Mouse (Mus musculus): ENCODE measurements around the gene Glud1. TPM values are rescaled to one million over a fixed set of nuclear protein-coding genes. Genes with fewer than 3 reads are reported as not detected.

Glud1 gene
- polyA plus RNA-seq, 1 experiment from 2014 or later = 63.2 TPM

- DNase-seq (ENCODE audit: low spot score) (peak; percentile 31), ATAC-seq (no peak)
- Histone ChIP-seq H3K4me3 (ENCODE audit: low read depth, low read length) (no peak overlapping the region), H3K27ac (ENCODE audit: low read length) (no peak overlapping the region), H3K4me1 (ENCODE audit: insufficient read depth, low read depth, low read length) (peaks cover 5% of the 10 kb centered on the region; the same call in 1 of the 2 replicates), H3K4me2 (replicated peaks; ENCODE audit: low read depth, low read length) (no peak overlapping the region), H3K9me3 (ENCODE audit: low read length) (no peaks in the 10 kb centered on the region), H3K36me3 (ENCODE audit: insufficient read depth, low read length) (no peaks in the 10 kb centered on the region), H3K27me3 (replicated peaks; ENCODE audit: insufficient read depth, low read length) (no peaks in the 10 kb centered on the region), H3K9ac (replicated peaks; ENCODE audit: low read depth) (no peak overlapping the region)
- 38% methylated on average over 3 of the region's 3 CpGs for WGBS
- no peak for TF ChIP-seq CTCF (IDR thresholded peaks at IDR 0.05)
- TF ChIP-seq EP300 (IDR thresholded peaks at IDR 0.05) = no peak
These were observed 4.3 kb downstream of the Glud1 start for GRCm38 (mm10) chr14:34314796-34315195.

- WGBS = 95% methylated on average over 2 of the region's 2 CpGs
- Histone ChIP-seq H3K4me1 (ENCODE audit: insufficient read depth, low read depth, low read length) (peaks cover 5% of the 10 kb centered on the region; the same call in 1 of the 2 replicates), H3K9me3 (ENCODE audit: low read length) (no peaks in the 10 kb centered on the region), H3K36me3 (ENCODE audit: insufficient read depth, low read length) (no peaks in the 10 kb centered on the region), H3K4me3 (ENCODE audit: low read depth, low read length) (no peak overlapping the region), H3K27ac (ENCODE audit: low read length) (no peak overlapping the region), H3K27me3 (replicated peaks; ENCODE audit: insufficient read depth, low read length) (no peaks in the 10 kb centered on the region), H3K4me2 (replicated peaks; ENCODE audit: low read depth, low read length) (no peak overlapping the region), H3K9ac (replicated peaks; ENCODE audit: low read depth) (no peak overlapping the region)
- DNase-seq (ENCODE audit: low spot score) (no peak), ATAC-seq (no peak)
- TF ChIP-seq EP300 (IDR thresholded peaks at IDR 0.05) (no peak), CTCF (IDR thresholded peaks at IDR 0.05) (no peak)
These were observed 5.8 kb downstream of the Glud1 start for GRCm38 (mm10) chr14:34316346-34316745.

GRCm38 (mm10) chr14:34317431-34317830, 6.9 kb downstream of the Glud1 start:
- no peak overlapping the region for H3K4me3 ChIP-seq (ENCODE audit: low read depth, low read length)
- DNase-seq (ENCODE audit: low spot score) = no peak
- TF ChIP-seq EP300 (IDR thresholded peaks at IDR 0.05) (no peak), CTCF (IDR thresholded peaks at IDR 0.05) (no peak)
- no peaks in the 10 kb centered on the region for H3K9me3 ChIP-seq (ENCODE audit: low read length)
- H3K4me2 ChIP-seq (replicated peaks; ENCODE audit: low read depth, low read length) = no peak overlapping the region
- 70% methylated on average over 3 of the region's 3 CpGs for WGBS
- H3K9ac ChIP-seq (replicated peaks; ENCODE audit: low read depth) = no peak overlapping the region
- no peaks in the 10 kb centered on the region for H3K27me3 ChIP-seq (replicated peaks; ENCODE audit: insufficient read depth, low read length)
- no peaks in the 10 kb centered on the region for H3K36me3 ChIP-seq (ENCODE audit: insufficient read depth, low read length)
- peaks cover 5% of the 10 kb centered on the region; the same call in 1 of the 2 replicates for H3K4me1 ChIP-seq (ENCODE audit: insufficient read depth, low read depth, low read length)
- ATAC-seq = no peak
- H3K27ac ChIP-seq (ENCODE audit: low read length) = no peak overlapping the region

- Histone ChIP-seq H3K36me3 (ENCODE audit: insufficient read depth, low read length) (no peaks in the 10 kb centered on the region), H3K4me3 (ENCODE audit: low read depth, low read length) (no peak overlapping the region), H3K9me3 (ENCODE audit: low read length) (no peaks in the 10 kb centered on the region), H3K27me3 (replicated peaks; ENCODE audit: insufficient read depth, low read length) (no peaks in the 10 kb centered on the region), H3K4me1 (ENCODE audit: insufficient read depth, low read depth, low read length) (peaks cover 5% of the 10 kb centered on the region; the same call in 1 of the 2 replicates), H3K9ac (replicated peaks; ENCODE audit: low read depth) (no peak overlapping the region), H3K27ac (ENCODE audit: low read length) (no peak overlapping the region), H3K4me2 (replicated peaks; ENCODE audit: low read depth, low read length) (no peak overlapping the region)
- TF ChIP-seq EP300 (IDR thresholded peaks at IDR 0.05) (no peak), CTCF (IDR thresholded peaks at IDR 0.05) (no peak)
- no peak for DNase-seq (ENCODE audit: low spot score)
- peak; percentile 43; the same call in 1 of the 2 replicates for ATAC-seq
These were observed 7.6 kb downstream of the Glud1 start for GRCm38 (mm10) chr14:34318113-34318512.

GRCm38 (mm10) chr14:34323576-34324085, 13.1 kb downstream of the Glud1 start:
- H3K27me3 ChIP-seq (replicated peaks; ENCODE audit: insufficient read depth, low read length) = no peaks in the 10 kb centered on the region
- WGBS = 93% methylated on average over 5 of the region's 5 CpGs
- no peak overlapping the region for H3K9ac ChIP-seq (replicated peaks; ENCODE audit: low read depth)
- H3K9me3 ChIP-seq (ENCODE audit: low read length) = no peaks in the 10 kb centered on the region
- H3K36me3 ChIP-seq (ENCODE audit: insufficient read depth, low read length) = peaks cover 14% of the 10 kb centered on the region
- no peaks in the 10 kb centered on the region for H3K4me1 ChIP-seq (ENCODE audit: insufficient read depth, low read depth, low read length)
- DNase-seq (ENCODE audit: low spot score) (no peak), ATAC-seq (no peak)
- no peak overlapping the region for H3K4me2 ChIP-seq (replicated peaks; ENCODE audit: low read depth, low read length)
- no peak overlapping the region for H3K27ac ChIP-seq (ENCODE audit: low read length)
- H3K4me3 ChIP-seq (ENCODE audit: low read depth, low read length) = no peak overlapping the region
- no peak for TF ChIP-seq CTCF (IDR thresholded peaks at IDR 0.05)
- no peak for TF ChIP-seq EP300 (IDR thresholded peaks at IDR 0.05)

DNA sequence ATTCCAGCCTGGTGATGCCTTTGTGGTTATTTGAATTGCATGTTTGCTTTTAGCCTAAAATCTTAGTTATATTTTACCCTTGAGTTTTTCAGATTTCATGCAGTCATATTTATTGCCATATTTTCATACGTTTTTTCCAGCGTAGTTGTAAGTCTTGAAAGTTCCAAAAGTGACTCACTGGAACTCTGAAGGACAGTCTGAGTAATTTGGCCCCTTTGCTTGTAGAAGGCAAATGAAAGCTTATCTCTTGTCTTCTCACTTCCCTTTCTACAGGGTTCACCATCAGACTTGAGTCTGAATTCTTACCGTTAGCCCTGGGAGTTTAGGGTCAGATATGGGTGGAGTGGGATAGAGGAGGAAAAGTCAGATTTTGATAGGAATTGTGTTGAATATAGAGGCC, 16.1 kb downstream of the Glud1 start:
- peaks cover 36% of the 10 kb centered on the region for H3K36me3 ChIP-seq (ENCODE audit: insufficient read depth, low read length)
- 79% methylated on average over 3 of the region's 3 CpGs for WGBS
- H3K9me3 ChIP-seq (ENCODE audit: low read length) = no peaks in the 10 kb centered on the region
- H3K4me3 ChIP-seq (ENCODE audit: low read depth, low read length) = no peak overlapping the region
- H3K4me1 ChIP-seq (ENCODE audit: insufficient read depth, low read depth, low read length) = no peaks in the 10 kb centered on the region
- H3K9ac ChIP-seq (replicated peaks; ENCODE audit: low read depth) = no peak overlapping the region
- no peak for DNase-seq (ENCODE audit: low spot score)
- no peaks in the 10 kb centered on the region for H3K27me3 ChIP-seq (replicated peaks; ENCODE audit: insufficient read depth, low read length)
- ATAC-seq = no peak
- no peak overlapping the region for H3K4me2 ChIP-seq (replicated peaks; ENCODE audit: low read depth, low read length)
- H3K27ac ChIP-seq (ENCODE audit: low read length) = no peak overlapping the region
- TF ChIP-seq EP300 (IDR thresholded peaks at IDR 0.05) (no peak), CTCF (IDR thresholded peaks at IDR 0.05) (no peak)

GRCm38 (mm10) chr14:34327618-34328017, 17.1 kb downstream of the Glud1 start:
- TF ChIP-seq CTCF (IDR thresholded peaks at IDR 0.05) = no peak
- no peak for TF ChIP-seq EP300 (IDR thresholded peaks at IDR 0.05)
- Histone ChIP-seq H3K4me1 (ENCODE audit: insufficient read depth, low read depth, low read length) (no peaks in the 10 kb centered on the region), H3K4me3 (ENCODE audit: low read depth, low read length) (no peak overlapping the region), H3K27ac (ENCODE audit: low read length) (no peak overlapping the region), H3K27me3 (replicated peaks; ENCODE audit: insufficient read depth, low read length) (no peaks in the 10 kb centered on the region), H3K4me2 (replicated peaks; ENCODE audit: low read depth, low read length) (no peak overlapping the region), H3K9ac (replicated peaks; ENCODE audit: low read depth) (no peak overlapping the region), H3K36me3 (ENCODE audit: insufficient read depth, low read length) (peaks cover 36% of the 10 kb centered on the region), H3K9me3 (ENCODE audit: low read length) (no peaks in the 10 kb centered on the region)
- WGBS = 74% methylated on average over 1 of the region's 1 CpGs
- no peak for DNase-seq (ENCODE audit: low spot score)
- ATAC-seq = no peak
